Comparison of ENCODE assay signal across 22 mouse cellular contexts in the genomic region with DNA sequence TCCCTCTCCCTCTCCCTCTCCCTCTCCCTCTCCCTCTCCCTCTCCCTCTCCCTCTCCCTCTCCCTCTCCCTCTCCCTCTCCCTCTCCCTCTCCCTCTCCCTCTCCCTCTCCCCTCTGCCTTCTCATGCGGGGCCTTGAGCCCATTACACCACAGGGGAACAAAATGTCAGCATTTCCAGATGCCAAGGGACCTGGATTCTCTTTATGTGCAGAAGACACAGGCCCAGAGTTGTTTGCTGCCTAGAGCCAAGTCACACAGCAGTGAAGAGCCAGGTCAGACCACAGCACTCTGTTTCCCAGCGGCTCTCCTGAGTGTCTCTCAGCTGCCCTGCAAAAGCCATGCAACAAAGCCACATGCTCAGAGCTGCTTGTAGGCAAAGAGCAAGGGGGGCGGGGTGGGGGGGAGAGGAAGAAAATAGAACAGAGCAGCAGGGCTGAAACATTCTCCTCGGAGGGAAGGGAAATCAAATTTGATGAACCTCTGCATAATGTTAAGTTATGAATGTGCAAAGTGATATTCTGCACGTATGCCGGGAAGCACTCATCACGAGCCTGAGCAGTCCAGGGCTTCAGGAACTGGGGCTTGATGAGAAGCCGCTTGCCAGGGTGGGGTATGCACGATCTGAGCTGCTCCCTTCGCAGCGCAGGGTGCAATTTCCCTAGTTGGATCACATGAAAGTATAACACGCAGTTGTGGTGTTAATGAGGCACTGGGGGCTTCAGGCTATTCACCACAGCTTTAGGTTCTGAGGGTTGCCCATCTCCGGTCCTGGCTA.
A peak's percentile ranks its signal among the peaks of the same experiment; 100 is the strongest.
DNase-seq lines count a peak whose midpoint lies in the region; ATAC-seq and TF ChIP-seq lines count a peak whose summit lies in the region.
"Had no signal": no experiment of that assay in that cellular context is flagged by ENCODE, and none has a peak within 500 bp of the region (broad histone marks: within the 10 kb centered on the region; RNA-seq: fewer than 3 reads in every experiment).

No protein-coding gene starts in this region.

- TF ChIP-seq CTCF in midbrain, postnatal 0 days (IDR thresholded peaks at IDR 0.05) = no peak

- 57% methylated on average over 13 of the region's 13 CpGs for WGBS in heart, embryonic 10.5 days
- 71% methylated on average over 13 of the region's 13 CpGs for WGBS in midbrain, embryonic 11.5 days
- WGBS in midbrain, postnatal 0 days = 34% methylated on average over 13 of the region's 13 CpGs

- H3K9ac ChIP-seq in midbrain, embryonic 11.5 days (ENCODE audit: low read length) = no peak overlapping the region
- no peak overlapping the region for H3K9ac ChIP-seq in midbrain, postnatal 0 days (replicated peaks; ENCODE audit: low read length, poor library complexity, severe bottlenecking)
- H3K9ac ChIP-seq: limb, embryonic 15.5 days; liver, postnatal 0 days had no signal

- H3K27me3 ChIP-seq in heart, embryonic 10.5 days (ENCODE audit: insufficient read depth, poor library complexity, severe bottlenecking) = no peaks in the 10 kb centered on the region
- H3K27me3 ChIP-seq in midbrain, embryonic 11.5 days (ENCODE audit: control insufficient read depth, insufficient read depth, low read length) = no peaks in the 10 kb centered on the region
- no peaks in the 10 kb centered on the region for H3K27me3 ChIP-seq in midbrain, postnatal 0 days (ENCODE audit: insufficient read depth, low read length)
- H3K27me3 ChIP-seq: limb, embryonic 15.5 days had no signal

- 0 out of 2 replicates have a peak overlapping the region, but pooled peaks have one; percentile 3 for H3K4me3 ChIP-seq in heart, embryonic 10.5 days
- no peak overlapping the region for H3K4me3 ChIP-seq in midbrain, embryonic 11.5 days (ENCODE audit: low read depth, low read length)
- no peak overlapping the region for H3K4me3 ChIP-seq in midbrain, postnatal 0 days (ENCODE audit: low read depth, low read length)
- H3K4me3 ChIP-seq: erythroblast, embryonic 14.5 days; limb, embryonic 15.5 days had no signal

- peak overlapping the region; percentile 0; the same call in 1 of the 2 replicates for H3K27ac ChIP-seq in heart, embryonic 10.5 days
- no peak overlapping the region for H3K27ac ChIP-seq in midbrain, embryonic 11.5 days (ENCODE audit: low read depth, low read length)
- H3K27ac ChIP-seq in midbrain, postnatal 0 days (ENCODE audit: low read depth, low read length) = no peak overlapping the region
- H3K27ac ChIP-seq: limb, embryonic 15.5 days had no signal

- H3K36me3 ChIP-seq in heart, embryonic 10.5 days = no peaks in the 10 kb centered on the region
- H3K36me3 ChIP-seq in midbrain, embryonic 11.5 days (ENCODE audit: control insufficient read depth, insufficient read depth, low read length) = no peaks in the 10 kb centered on the region
- no peaks in the 10 kb centered on the region for H3K36me3 ChIP-seq in midbrain, postnatal 0 days (ENCODE audit: insufficient read depth, low read length)
- H3K36me3 ChIP-seq: G1E; limb, embryonic 15.5 days had no signal

- peak; percentile 68 to 87 for DNase-seq in adrenal gland, adult (ENCODE audit: inconsistent age in 2 of 2, low spot score in 1 of 2)
- no peak for DNase-seq in adrenal gland, postnatal 25 days
- no peak for DNase-seq in heart, embryonic 10.5 days (ENCODE audit: low spot score)
- no peak for DNase-seq in heart, postnatal 10 days
- peak; percentile 79 for DNase-seq in midbrain, embryonic 11.5 days (ENCODE audit: low spot score, missing footprints)
- DNase-seq in midbrain, postnatal 0 days (ENCODE audit: low spot score) = no peak
- DNase-seq in c-Kit-positive CD71-positive TER-119-positive erythroid progenitor cells, embryonic 14.5 days (ENCODE audit: low spot score) = no peak
- DNase-seq: cerebellum, postnatal 36 days; gastrocnemius, postnatal 10 days; kidney, adult 8-10 months; kidney, postnatal 36 days; liver, postnatal 0 days; lung, postnatal 14 days; retina, postnatal 1 day; right cerebral cortex, postnatal 4 days; thymus, postnatal 25 days had no signal

- intact Hi-C loops in heart, postnatal 10 days (cut with DNase I) = no loop called here

- no peak overlapping the region for H3K4me2 ChIP-seq in midbrain, embryonic 11.5 days
- no peak overlapping the region for H3K4me2 ChIP-seq in midbrain, postnatal 0 days (ENCODE audit: low read depth, low read length, poor library complexity, severe bottlenecking)
- H3K4me2 ChIP-seq: heart, embryonic 11.5 days; limb, embryonic 15.5 days had no signal

- no peaks in the 10 kb centered on the region for H3K9me3 ChIP-seq in heart, embryonic 10.5 days
- H3K9me3 ChIP-seq in midbrain, embryonic 11.5 days (ENCODE audit: control insufficient read depth, low read length) = no peaks in the 10 kb centered on the region
- no peaks in the 10 kb centered on the region for H3K9me3 ChIP-seq in midbrain, postnatal 0 days (ENCODE audit: low read length)
- H3K9me3 ChIP-seq: limb, embryonic 15.5 days had no signal

- ATAC-seq in midbrain, embryonic 11.5 days (ENCODE audit: low FRiP score) = no peak
- no peak for ATAC-seq in midbrain, postnatal 0 days (ENCODE audit: low FRiP score)
- ATAC-seq in megakaryocyte, adult 5-6 weeks (ENCODE audit: poor library complexity, severe bottlenecking) = no peak
- ATAC-seq: CD4-positive, CD25-positive, alpha-beta regulatory T cell, adult 4 months; liver, postnatal 0 days had no signal

- H3K4me1 ChIP-seq in heart, embryonic 10.5 days = peaks cover 26% of the 10 kb centered on the region
- H3K4me1 ChIP-seq in midbrain, embryonic 11.5 days (ENCODE audit: control insufficient read depth, insufficient read depth, low read length) = no peaks in the 10 kb centered on the region
- peaks cover 3% of the 10 kb centered on the region; the same call in 1 of the 2 replicates for H3K4me1 ChIP-seq in midbrain, postnatal 0 days (ENCODE audit: insufficient read depth, low read length)

Comparison
In these comparisons a context has a peak if more than half of its experiments do, and no peak if none do; other contexts are left out.
1. DNase-seq: peak in adrenal gland, adult (2 of 2) and midbrain, embryonic 11.5 days (single experiment); none in adrenal gland, postnatal 25 days (single experiment), heart, embryonic 10.5 days (single experiment), heart, postnatal 10 days (0 of 2), midbrain, postnatal 0 days (single experiment) and c-Kit-positive CD71-positive TER-119-positive erythroid progenitor cells, embryonic 14.5 days (single experiment).